Mouse (Mus musculus): Measurements from ENCODE around the gene Sult2b1.

GRCm38 (mm10) chr7:45689099-45689498 lies 95.4 kb downstream of the Sult2b1 start:
- no peak for TF ChIP-seq CTCF (IDR thresholded peaks at IDR 0.05; ENCODE audit: low read depth, low read length)
- no peak for TF ChIP-seq POLR2A (IDR thresholded peaks at IDR 0.05; ENCODE audit: extremely low read depth, insufficient read depth, low read length)

Measured in liver, adult 2 months (tissue).